Mouse (Mus musculus) brain, embryonic 14.5 days (tissue): ENCODE results near the gene Slc35f3.
A peak's percentile ranks its signal among the peaks of the same experiment; 100 is the strongest.

ENCODE experiments used
- CTCF ChIP-seq: fragments of 200-500 bp; IDR thresholded peaks from 2 replicates; pipeline ENCODE4 v1.5.1; 2012; ENCODE audit warnings: inconsistent platforms, mild to moderate bottlenecking, moderate library complexity, borderline replicate concordance; ENCODE audit not compliant: insufficient read depth, insufficient read length; ENCODE audit errors: extremely low read depth
- POLR2A ChIP-seq: fragments of 200-500 bp; IDR thresholded peaks from 2 replicates; pipeline ENCODE4 v1.6.1; 2012; ENCODE audit warnings: mild to moderate bottlenecking, inconsistent platforms, borderline replicate concordance; ENCODE audit not compliant: poor library complexity, insufficient read depth, insufficient read length, severe bottlenecking; ENCODE audit errors: extremely low read depth

GRCm38 (mm10) chr8:126343427-126343826, 45.1 kb downstream of the Slc35f3 start:
- no peak for TF ChIP-seq POLR2A
- TF ChIP-seq CTCF = peak; percentile 20; the same call in 1 of the 2 replicates
